Mouse (Mus musculus) neutrophil, adult 65 days (primary cell): ENCODE data around the gene Ppil6. TPM values are rescaled to one million over a fixed set of nuclear protein-coding genes. Genes with fewer than 3 reads are reported as not detected.

Source experiments
- total RNA-seq: library from RNA; stranded (reverse); gene quantifications from 2 replicates; pipeline ENCODE4 v1.2.4, GENCODE M21; 2023

The Ppil6 gene
- 0.50 and 1.0 TPM in 2 replicates for total RNA-seq

GRCm38 (mm10) chr10:41489708-41490517 is at the start of gene Ppil6, which contains the start of gene Smpd2:
Ppil6 (plus strand) TSS chr10:41490439.
Smpd2 (minus strand) TSS chr10:41490369.

GRCm38 (mm10) chr10:41450137-41450670 is 40.0 kb upstream of the Ppil6 start, which contains the start of gene Zbtb24:
Zbtb24 (plus strand) TSS chr10:41450383.

DNA sequence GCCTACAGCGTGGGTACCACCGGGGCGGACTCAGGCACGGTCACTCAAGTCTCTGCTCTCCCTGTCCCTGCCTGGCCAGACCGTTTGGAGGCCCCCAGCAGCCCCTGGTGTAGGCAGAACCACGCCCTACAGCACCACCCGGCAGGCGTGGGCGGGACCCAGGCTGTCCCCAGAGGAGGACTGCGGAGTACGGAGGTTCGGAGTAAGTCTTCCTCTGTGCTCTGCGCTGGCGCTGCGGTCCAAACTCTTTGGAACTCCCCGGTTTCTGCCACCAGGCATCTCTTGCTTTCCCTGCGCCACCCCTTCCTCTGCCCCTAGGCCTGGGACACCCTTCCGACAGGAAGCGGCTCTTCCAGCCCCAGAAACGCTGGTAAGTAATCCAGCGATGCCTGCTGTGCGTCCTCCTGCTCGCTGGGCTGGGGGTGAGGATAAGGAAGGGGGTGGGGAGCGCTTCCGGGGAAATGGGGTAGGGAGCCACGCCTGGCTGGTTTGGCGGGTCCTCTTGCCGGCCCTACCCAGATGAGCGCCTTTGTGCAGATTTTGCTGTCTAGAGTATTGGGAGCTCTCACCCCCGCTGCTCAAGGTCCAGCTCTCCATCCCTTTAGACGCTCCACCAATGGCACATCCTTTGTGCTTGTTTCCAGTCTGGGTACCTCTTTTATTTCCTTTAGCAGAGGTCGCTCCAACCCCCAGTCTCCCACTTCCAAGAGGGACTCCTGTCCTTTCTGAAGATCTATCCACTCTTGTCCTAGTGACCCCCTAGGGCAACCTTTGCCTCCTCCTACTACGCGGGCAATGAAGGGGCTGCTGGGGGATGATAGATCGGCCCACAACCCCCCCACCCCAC is 13.8 kb upstream of the Ppil6 start, which contains the start of gene Mical1:
Mical1 (plus strand) TSS at position 144 of the 847 bp plus-strand sequence.

GRCm38 (mm10) chr10:41518981-41519618 is 28.9 kb downstream of the Ppil6 start, which contains the start of gene Cd164:
Cd164 (plus strand) TSS chr10:41519414.

Other genes with a start within 250 kb of the Ppil6 start
- 10.8 and 12.6 TPM in 2 replicates for gene Fig4, start 187.2 kb upstream of the Ppil6 start, total RNA-seq
- gene Ak9, start 186.5 kb upstream of the Ppil6 start, total RNA-seq = not detected in 2 replicates
- gene Zbtb24, start 40.1 kb upstream of the Ppil6 start, total RNA-seq = 19.0 and 20.2 TPM in 2 replicates
- 469 and 590 TPM in 2 replicates for gene Mical1, start 14.1 kb upstream of the Ppil6 start, total RNA-seq
- 17.8 and 21.0 TPM in 2 replicates for gene Smpd2, start 70 bp upstream of the Ppil6 start, total RNA-seq
- gene Cd164, start 29.0 kb downstream of the Ppil6 start, total RNA-seq = 222 and 263 TPM in 2 replicates
- gene Ccdc162, start 226.2 kb downstream of the Ppil6 start, total RNA-seq = 5.7 and 7.0 TPM in 2 replicates